Mouse (Mus musculus) CH12.LX (cell line): ENCODE results near the gene Kcnh7. TPM values are rescaled to one million over a fixed set of nuclear protein-coding genes. Genes with fewer than 3 reads are reported as not detected.

Source experiments
- DNase-seq: peaks from one replicate; pipeline ENCODE4 v3.0.0-alpha.2; 2013; ENCODE audit errors: extremely low read depth
- H3K27ac ChIP-seq: 2 replicates; pipeline ENCODE4 v1.5.1; 2012; ENCODE audit warnings: low read depth, mild to moderate bottlenecking, control low read depth, moderate library complexity; ENCODE audit not compliant: insufficient read depth
- H3K27me3 ChIP-seq: replicated peaks from 2 replicates; pipeline ENCODE3; 2012; ENCODE audit warnings: inconsistent platforms
- H3K36me3 ChIP-seq, 2 experiments: replicated peaks in 1 of 2; 2 replicates each; pipeline versions ENCODE3 to v1.6.1; 2012; ENCODE audit warnings: inconsistent platforms in 1 of 2, low read length in 1 of 2, mild to moderate bottlenecking in 1 of 2, mixed read lengths in 1 of 2, moderate library complexity in 1 of 2; ENCODE audit not compliant: control insufficient read depth in 1 of 2, insufficient read depth in 1 of 2
- H3K4me1 ChIP-seq, 2 experiments: 2 replicates each; pipeline ENCODE4 v1.6.1; 2012; ENCODE audit warnings: inconsistent platforms in 1 of 2, moderate library complexity in 1 of 2; ENCODE audit not compliant: insufficient read depth in 2 of 2, control insufficient read depth in 1 of 2
- H3K4me2 ChIP-seq: 2 replicates; pipeline ENCODE4 v1.6.1; 2012; ENCODE audit warnings: low read depth, mild to moderate bottlenecking, control low read depth; ENCODE audit not compliant: poor library complexity, insufficient read depth, severe bottlenecking
- H3K4me3 ChIP-seq, 3 experiments: fragments of 150-350 bp in 1 of 3; sonication (generic) in 1 of 3; replicated peaks in 1 of 3; 2 replicates each; pipeline versions ENCODE3 to v1.5.1; 2011 to 2012; ENCODE audit warnings: low read depth in 2 of 3, low read length in 2 of 3, mild to moderate bottlenecking in 2 of 3, moderate library complexity in 2 of 3, control low read depth in 1 of 3, improper control_type of control experiment in 1 of 3, inconsistent platforms in 1 of 3, mixed read lengths in 1 of 3; ENCODE audit not compliant: poor library complexity in 1 of 3
- H3K79me2 ChIP-seq: replicated peaks from 2 replicates; pipeline ENCODE4 v1.6.1; 2012; ENCODE audit warnings: mild to moderate bottlenecking, moderate library complexity; ENCODE audit not compliant: control insufficient read depth, poor library complexity, insufficient read depth, severe bottlenecking; ENCODE audit errors: extremely low read depth
- H3K9ac ChIP-seq: 2 replicates; pipeline ENCODE4 v1.6.1; 2012; ENCODE audit warnings: low read depth, mild to moderate bottlenecking, control low read depth, moderate library complexity; ENCODE audit not compliant: insufficient read depth
- H3K9me3 ChIP-seq: replicated peaks from 2 replicates; pipeline ENCODE3; 2012; ENCODE audit warnings: low read length, inconsistent platforms, mixed read lengths
- CHD1 ChIP-seq: IDR thresholded peaks from 2 replicates; pipeline ENCODE4 v1.6.1; 2012; ENCODE audit warnings: low read depth, low read length, improper control_type of control experiment, inconsistent platforms
- CTCF ChIP-seq, 2 experiments: IDR thresholded peaks in 1 of 2; conservative IDR thresholded peaks in 1 of 2; 2 replicates each; pipeline ENCODE4 v1.5.1; 2011 to 2012; ENCODE audit warnings: low read depth in 2 of 2, low read length in 2 of 2, improper control_type of control experiment in 1 of 2, inconsistent platforms in 1 of 2, mild to moderate bottlenecking in 1 of 2, moderate library complexity in 1 of 2
- ELF1 ChIP-seq: IDR thresholded peaks from 2 replicates; pipeline ENCODE4 v1.6.1; 2014; ENCODE audit warnings: low read depth, mild to moderate bottlenecking, inconsistent platforms, low read length, improper control_type of control experiment
- GABPA ChIP-seq: IDR thresholded peaks from 2 replicates; pipeline ENCODE4 v1.6.1; 2012; ENCODE audit warnings: low read depth, low read length, improper control_type of control experiment, inconsistent platforms; ENCODE audit not compliant: insufficient replicate concordance
- IRF4 ChIP-seq: IDR thresholded peaks from 2 replicates; pipeline ENCODE4 v1.6.1; 2014; ENCODE audit warnings: low read depth, mild to moderate bottlenecking, inconsistent platforms, low read length, improper control_type of control experiment
- JUN ChIP-seq: IDR thresholded peaks from 2 replicates; pipeline ENCODE4 v1.6.1; 2011; ENCODE audit warnings: low read depth, mild to moderate bottlenecking, low read length, improper control_type of control experiment, moderate library complexity; ENCODE audit not compliant: insufficient read depth
- KAT2A ChIP-seq: IDR thresholded peaks from 2 replicates; pipeline ENCODE4 v1.6.1; 2012; ENCODE audit warnings: low read length, improper control_type of control experiment, inconsistent platforms; ENCODE audit not compliant: insufficient replicate concordance
- MAFK ChIP-seq: IDR thresholded peaks from 2 replicates; pipeline ENCODE4 v1.6.1; 2011; ENCODE audit warnings: low read length, improper control_type of control experiment; ENCODE audit not compliant: insufficient replicate concordance
- MAX ChIP-seq: IDR thresholded peaks from 2 replicates; pipeline ENCODE4 v1.6.1; 2011; ENCODE audit warnings: low read length, improper control_type of control experiment
- MEF2A ChIP-seq: IDR thresholded peaks from 2 replicates; pipeline ENCODE4 v1.6.1; 2014; ENCODE audit warnings: low read depth, mild to moderate bottlenecking, inconsistent platforms, low read length, improper control_type of control experiment, borderline replicate concordance
- MXI1 ChIP-seq: IDR thresholded peaks from 2 replicates; pipeline ENCODE4 v1.6.1; 2011; ENCODE audit warnings: mild to moderate bottlenecking, low read depth, low read length, improper control_type of control experiment
- NELFE ChIP-seq: IDR thresholded peaks from 2 replicates; pipeline ENCODE4 v1.6.1; 2011; ENCODE audit warnings: low read depth, low read length, improper control_type of control experiment
- POLR2AphosphoS2 ChIP-seq: IDR thresholded peaks from 2 replicates; pipeline ENCODE4 v1.6.1; 2011; ENCODE audit warnings: low read depth, low read length, improper control_type of control experiment
- RCOR1 ChIP-seq: conservative IDR thresholded peaks from 2 replicates; pipeline ENCODE4 v1.6.1; 2012; ENCODE audit warnings: low read depth, mild to moderate bottlenecking, inconsistent platforms, low read length, improper control_type of control experiment
- TCF12 ChIP-seq: IDR thresholded peaks from 2 replicates; pipeline ENCODE4 v1.6.1; 2014; ENCODE audit warnings: low read depth, mild to moderate bottlenecking, inconsistent platforms, low read length, improper control_type of control experiment
- USF1 ChIP-seq: IDR thresholded peaks from 2 replicates; pipeline ENCODE4 v1.6.1; 2014; ENCODE audit warnings: low read depth, mild to moderate bottlenecking, inconsistent platforms, low read length, improper control_type of control experiment
- USF2 ChIP-seq: conservative IDR thresholded peaks from 2 replicates; pipeline ENCODE4 v1.6.1; 2011; ENCODE audit warnings: low read depth, low read length, improper control_type of control experiment
- ZC3H11A ChIP-seq: IDR thresholded peaks from 2 replicates; pipeline ENCODE4 v1.6.1; 2012; ENCODE audit warnings: low read depth, mild to moderate bottlenecking, inconsistent platforms, low read length, improper control_type of control experiment
- ZKSCAN1 ChIP-seq: IDR thresholded peaks from 2 replicates; pipeline ENCODE4 v1.6.1; 2012; ENCODE audit warnings: low read depth, inconsistent platforms, low read length, improper control_type of control experiment, borderline replicate concordance
- dilution Hi-C: fragments of 300-500 bp; cut with MboI; formaldehyde crosslinking; loops from 2 replicates; pipeline ENCODE4 v1.14.3; 2020; ENCODE audit warnings: low sequenced_read_pairs; ENCODE audit not compliant: extremely low pct_unique_long_range_greater_than_20kb, extremely low pct_ligation_motif_present
- in situ Hi-C: fragments of 300-500 bp; cut with MboI; formaldehyde crosslinking; loops from 3 replicates; pipeline ENCODE4 v1.14.3; 2019; ENCODE audit warnings: low sequenced_read_pairs, low pct_ligation_motif_present, low pct_unique_long_range_greater_than_20kb, mixed read lengths
- polyA plus RNA-seq: library from polyadenylated mRNA; unstranded; fragments of >175 nt; gene quantifications from 2 replicates; pipeline ENCODE4 v1.2.1, GENCODE M21; 2012; ENCODE audit warnings: low read depth; ENCODE audit not compliant: insufficient read length
- total RNA-seq, 2 experiments: library from RNA; depleted of rRNA; stranded (reverse); fragments of 300-350 nt in 1 of 2; fragments of >200 nt in 1 of 2; gene quantifications; 2 replicates each; pipeline ENCODE4 v1.2.3; 2012 to 2014

Kcnh7 gene
- total and polyA plus RNA-seq, 3 experiments, result 0.10 TPM; not detected in 2

DNA sequence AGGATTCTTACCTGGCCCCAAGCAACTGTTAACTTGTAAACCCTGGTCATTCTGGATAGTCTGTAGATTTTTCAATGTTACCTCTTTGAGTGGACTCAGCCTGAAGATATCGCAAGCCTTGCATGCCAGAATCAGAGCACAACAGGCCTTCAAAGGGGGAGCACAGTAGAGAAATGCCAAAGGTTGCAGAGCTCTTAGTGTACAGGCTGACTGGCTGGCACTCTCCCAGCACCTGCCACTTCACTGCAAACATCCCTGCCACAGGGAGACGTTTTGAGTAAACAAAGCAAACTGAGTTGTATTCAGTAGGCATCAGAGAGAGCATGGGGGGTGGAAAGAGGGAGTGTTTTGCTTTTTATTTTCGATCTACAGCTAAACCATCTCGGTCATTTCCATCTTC, 375.3 kb downstream of the Kcnh7 start:
- dilution Hi-C loops (no loop called here), in situ Hi-C loops (no loop called here)
- H3K4me1 ChIP-seq, result peaks cover 0 to under 1% of the 10 kb centered on the region in 2 experiments; a peak in 1 of 4 replicates
- TF ChIP-seq MXI1, result no peak
- TF ChIP-seq IRF4, result no peak
- TF ChIP-seq JUN, result no peak
- TF ChIP-seq CHD1, result no peak
- TF ChIP-seq RCOR1, result no peak
- TF ChIP-seq USF1, result no peak
- no peak for TF ChIP-seq KAT2A
- TF ChIP-seq TCF12, result no peak
- no peak for TF ChIP-seq USF2
- TF ChIP-seq MAFK, result no peak
- no peak for TF ChIP-seq NELFE
- TF ChIP-seq ZC3H11A, result no peak
- TF ChIP-seq MAX, result no peak
- no peak for TF ChIP-seq CTCF (conservative IDR thresholded peaks at IDR 0.05 in 1 of 2, IDR thresholded peaks at IDR 0.05 in 1 of 2; ENCODE audit: low read depth in 2 of 2, low read length in 2 of 2)
- TF ChIP-seq, all 38 proteins: peak for 0
- no peak overlapping the region for H3K4me2 ChIP-seq
- H3K79me2 ChIP-seq, result no peaks in the 10 kb centered on the region
- H3K9me3 ChIP-seq, result no peaks in the 10 kb centered on the region
- no peak overlapping the region for H3K27ac ChIP-seq
- H3K4me3 ChIP-seq, result no peak overlapping the region
- no peaks in the 10 kb centered on the region for H3K36me3 ChIP-seq
- no peak for DNase-seq
- no peaks in the 10 kb centered on the region for H3K27me3 ChIP-seq
- H3K9ac ChIP-seq, result no peak overlapping the region

DNA sequence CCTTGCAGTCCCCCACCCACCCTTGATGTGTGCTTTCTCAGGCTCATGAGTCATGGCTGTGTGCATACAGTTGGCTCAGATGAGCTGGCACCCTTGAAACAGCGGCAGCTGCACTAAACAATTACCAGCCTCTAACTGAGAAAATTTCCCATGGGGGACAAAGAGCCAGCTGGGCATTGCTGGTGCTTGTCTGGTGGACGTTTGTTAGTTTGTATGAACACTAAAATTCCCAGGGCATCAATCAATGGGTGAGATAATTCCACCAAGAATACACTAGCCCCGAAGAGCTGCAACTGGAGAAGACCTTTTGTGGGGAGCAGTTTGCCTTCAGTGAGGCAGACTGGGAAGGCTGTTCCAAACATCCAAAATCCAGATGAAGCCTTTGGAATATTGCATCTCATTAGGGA, 376.6 kb downstream of the Kcnh7 start:
- TF ChIP-seq POLR2AphosphoS2 (no peak), MEF2A (no peak), MAFK (no peak), USF1 (no peak), GABPA (no peak), NELFE (no peak), ELF1 (no peak), ZKSCAN1 (no peak), MAX (no peak)
- Histone ChIP-seq H3K36me3 (no peaks in the 10 kb centered on the region), H3K9me3 (no peaks in the 10 kb centered on the region), H3K27ac (no peak overlapping the region), H3K9ac (no peak overlapping the region), H3K79me2 (no peaks in the 10 kb centered on the region), H3K4me1 (no peaks in the 10 kb centered on the region), H3K27me3 (no peaks in the 10 kb centered on the region), H3K4me2 (no peak overlapping the region), H3K4me3 (no peak overlapping the region)
- in situ Hi-C loops, result no loop called here
- dilution Hi-C loops, result no loop called here
- no peak for DNase-seq
